Mouse (Mus musculus) inflammation-experienced regulatory T-cells, adult 6 months (primary cell): ENCODE data around the gene Nmbr. TPM values are rescaled to one million over a fixed set of nuclear protein-coding genes. Genes with fewer than 3 reads are reported as not detected.
A peak's percentile ranks its signal among the peaks of the same experiment; 100 is the strongest.

Experiments used
- ATAC-seq: one replicate; pipeline ENCODE4 v1.8.0; 2017
- polyA plus RNA-seq, 3 experiments: library from polyadenylated mRNA; unstranded; fragments of 100-300 nt; shearing (Covaris generic); gene quantifications; one replicate each; pipeline ENCODE4 v1.2.1; 2017

The Nmbr gene
- polyA plus RNA-seq: not detected

- ATAC-seq: peak; percentile 94
Observed at GRCm38 (mm10) chr10:14705072-14706066, at the start of gene Nmbr, which contains the start of gene Vta1. Gene Nmbr, plus strand, starts transcription at chr10:14705591. Gene Vta1, minus strand, starts transcription at chr10:14705560.

- no peak for ATAC-seq
Observed at GRCm38 (mm10) chr10:14660875-14661274, 44.5 kb upstream of the Nmbr start.

GRCm38 (mm10) chr10:14666147-14666546 is 39.2 kb upstream of the Nmbr start:
- no peak for ATAC-seq

- ATAC-seq: no peak
Observed at GRCm38 (mm10) chr10:14685663-14686062, 19.7 kb upstream of the Nmbr start.

GRCm38 (mm10) chr10:14688785-14689442 is 16.5 kb upstream of the Nmbr start:
- ATAC-seq: no peak

GRCm38 (mm10) chr10:14690349-14690748 is 15.0 kb upstream of the Nmbr start:
- ATAC-seq: no peak

- ATAC-seq: no peak
Observed at GRCm38 (mm10) chr10:14703239-14703638, 2.2 kb upstream of the Nmbr start.

- ATAC-seq: no peak
Observed at GRCm38 (mm10) chr10:14703830-14704420, 1.5 kb upstream of the Nmbr start.

- ATAC-seq: no peak
Observed at GRCm38 (mm10) chr10:14718114-14718513, 12.7 kb downstream of the Nmbr start, which contains the start of gene Gje1. Gene Gje1, minus strand, starts transcription at chr10:14718214.

GRCm38 (mm10) chr10:14725671-14726070 is 20.3 kb downstream of the Nmbr start:
- no peak for ATAC-seq

- ATAC-seq: no peak
Observed at GRCm38 (mm10) chr10:14734285-14734684, 28.9 kb downstream of the Nmbr start.

- no peak for ATAC-seq
Observed at GRCm38 (mm10) chr10:14759665-14760558, 54.5 kb downstream of the Nmbr start.

- no peak for ATAC-seq
Observed at GRCm38 (mm10) chr10:14760618-14761017, 55.2 kb downstream of the Nmbr start.

GRCm38 (mm10) chr10:14770227-14770910 is 65.0 kb downstream of the Nmbr start:
- ATAC-seq: no peak

GRCm38 (mm10) chr10:14774499-14774898 is 69.1 kb downstream of the Nmbr start:
- no peak for ATAC-seq

GRCm38 (mm10) chr10:14789969-14790368 is 84.6 kb downstream of the Nmbr start:
- ATAC-seq: no peak

- ATAC-seq: no peak
Observed at GRCm38 (mm10) chr10:14816970-14817369, 111.6 kb downstream of the Nmbr start.
